ENCODE assay signal across 7 mouse cellular contexts in the genomic region with DNA sequence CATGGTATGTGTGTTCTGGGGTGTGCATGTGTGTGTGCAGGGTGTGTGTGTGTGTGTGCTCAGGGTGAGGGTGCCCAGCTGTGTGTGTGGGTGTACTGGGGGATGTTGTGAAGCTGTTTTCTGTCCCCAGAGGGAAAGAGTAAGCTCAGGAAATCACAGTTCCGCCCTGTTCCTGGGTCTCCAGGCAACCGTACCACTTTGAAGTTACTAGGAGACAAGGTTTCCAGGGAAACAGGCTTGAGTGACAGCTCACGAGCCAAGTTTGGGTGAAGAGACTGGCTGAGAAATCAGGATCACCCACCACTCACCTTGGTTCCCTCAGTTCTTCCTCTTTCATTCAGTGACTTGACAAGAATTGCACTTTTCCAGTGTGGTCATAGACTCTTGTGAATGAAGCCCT. TPM values are rescaled to one million over a fixed set of nuclear protein-coding genes. Genes with fewer than 3 reads are reported as not detected.
DNase-seq lines count a peak whose midpoint lies in the region.

No protein-coding gene starts in this region.

- peaks cover 12% of the 10 kb centered on the region for H3K36me3 ChIP-seq in midbrain, embryonic 10.5 days

- 11% methylated on average over 3 of the region's 3 CpGs for WGBS in midbrain, embryonic 10.5 days

- peaks cover 26% of the 10 kb centered on the region for H3K4me1 ChIP-seq in midbrain, embryonic 10.5 days

- H3K9me3 ChIP-seq in midbrain, embryonic 10.5 days (replicated peaks): no peaks in the 10 kb centered on the region

- peaks cover 12% of the 10 kb centered on the region for H3K27me3 ChIP-seq in midbrain, embryonic 10.5 days (ENCODE audit: low read depth, poor library complexity, severe bottlenecking)

- DNase-seq in retina, postnatal 1 day: peak; percentile 56
- no peak for DNase-seq in retina, embryonic 14.5 days (ENCODE audit: low spot score)
- peak; percentile 57 to 73 for DNase-seq in frontal cortex, postnatal 14 days (ENCODE audit: low spot score in 2 of 2)
- DNase-seq in midbrain, embryonic 10.5 days (ENCODE audit: low spot score): peak; percentile 39
- DNase-seq in c-Kit-positive CD71-positive TER-119-positive erythroid progenitor cells, embryonic 14.5 days (ENCODE audit: low spot score): no peak
- DNase-seq in kidney, postnatal 4 days: no peak
- DNase-seq in lung, adult 18-20 months: no peak

- H3K4me3 ChIP-seq in midbrain, embryonic 10.5 days: no peak overlapping the region

- H3K27ac ChIP-seq in midbrain, embryonic 10.5 days (replicated peaks): no peak overlapping the region

RNA-seq across cellular contexts. Expression of a gene that starts 2.0 kb away (rescaled TPM):
- polyA plus RNA-seq in midbrain, embryonic 10.5 days (2016; fragmentation: Nextera tagmentation; extraction: Ambion mirVana): 8.1 and 8.6 TPM in 2 replicates

RNA-seq across cellular contexts. Expression of a gene that starts 9.7 kb away (rescaled TPM):
- 8.9 and 10.2 TPM in 2 replicates for polyA plus RNA-seq in midbrain, embryonic 10.5 days (2016; fragmentation: Nextera tagmentation; extraction: Ambion mirVana)

RNA-seq across cellular contexts. Expression of a gene that starts 16.8 kb away (rescaled TPM):
- 14.7 and 22.4 TPM in 2 replicates for polyA plus RNA-seq in midbrain, embryonic 10.5 days (2016; fragmentation: Nextera tagmentation; extraction: Ambion mirVana)

RNA-seq across cellular contexts. Expression of a gene that starts 26.2 kb away (rescaled TPM):
- 39.0 and 39.2 TPM in 2 replicates for polyA plus RNA-seq in midbrain, embryonic 10.5 days (2016; fragmentation: Nextera tagmentation; extraction: Ambion mirVana)

RNA-seq across cellular contexts. Expression of a gene that starts 26.3 kb away (rescaled TPM):
- polyA plus RNA-seq in midbrain, embryonic 10.5 days (2016; fragmentation: Nextera tagmentation; extraction: Ambion mirVana): 4.2 and 4.6 TPM in 2 replicates

Comparison
In these comparisons a context has a peak if more than half of its experiments do, and no peak if none do; other contexts are left out.
1. DNase-seq: peak in retina, postnatal 1 day (single experiment), frontal cortex, postnatal 14 days (2 of 2) and midbrain, embryonic 10.5 days (single experiment); none in retina, embryonic 14.5 days (single experiment), c-Kit-positive CD71-positive TER-119-positive erythroid progenitor cells, embryonic 14.5 days (single experiment), kidney, postnatal 4 days (0 of 2) and lung, adult 18-20 months (0 of 2).